Mouse (Mus musculus): ENCODE results near the gene Scgb1c1.

The Scgb1c1 gene

DNA sequence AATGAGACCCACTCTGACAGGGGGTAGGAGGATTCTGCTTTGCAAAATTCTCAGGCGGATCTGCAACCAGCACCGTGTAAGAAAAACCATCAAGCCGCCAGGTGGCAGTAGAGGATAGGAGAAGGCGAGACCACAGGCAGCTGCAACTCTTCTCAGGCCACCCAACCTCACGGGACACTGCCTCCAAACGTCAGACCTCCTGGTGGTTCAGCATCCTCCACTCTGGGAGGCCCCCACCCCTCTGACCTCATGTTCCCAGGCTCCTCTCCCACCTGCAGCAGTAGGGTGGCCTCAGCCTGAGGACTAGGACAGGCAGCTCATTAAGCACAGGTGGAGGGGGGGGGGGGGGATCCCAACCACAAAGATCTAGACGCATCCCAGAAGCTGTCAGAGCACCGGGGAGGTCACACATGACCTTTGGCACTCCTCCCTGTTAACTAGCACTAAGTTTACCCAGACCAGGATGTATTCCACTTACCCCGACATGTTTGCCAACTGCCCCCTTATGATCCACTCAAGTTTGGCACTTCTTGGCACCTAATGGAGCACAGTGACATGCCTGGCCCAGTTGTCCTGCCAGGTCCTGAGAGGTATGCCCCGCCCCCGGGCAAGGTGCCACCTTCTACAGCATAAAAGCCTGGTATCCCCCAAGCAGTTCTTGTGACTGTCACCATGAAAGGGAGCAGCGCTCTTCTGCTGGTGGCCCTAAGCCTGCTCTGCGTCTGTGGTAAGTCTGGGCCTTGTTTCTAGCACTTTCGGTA lies at the start of gene Scgb1c1:
TSS of gene Scgb1c1 (plus strand) at position 643 of the 761 bp plus-strand sequence.
- peak; percentile 88 for DNase-seq

GRCm38 (mm10) chr7:140797619-140798018 lies 47.7 kb upstream of the Scgb1c1 start:
- DNase-seq: no peak

- no peak for DNase-seq
Observed at GRCm38 (mm10) chr7:140798212-140798611, 47.1 kb upstream of the Scgb1c1 start.

DNA sequence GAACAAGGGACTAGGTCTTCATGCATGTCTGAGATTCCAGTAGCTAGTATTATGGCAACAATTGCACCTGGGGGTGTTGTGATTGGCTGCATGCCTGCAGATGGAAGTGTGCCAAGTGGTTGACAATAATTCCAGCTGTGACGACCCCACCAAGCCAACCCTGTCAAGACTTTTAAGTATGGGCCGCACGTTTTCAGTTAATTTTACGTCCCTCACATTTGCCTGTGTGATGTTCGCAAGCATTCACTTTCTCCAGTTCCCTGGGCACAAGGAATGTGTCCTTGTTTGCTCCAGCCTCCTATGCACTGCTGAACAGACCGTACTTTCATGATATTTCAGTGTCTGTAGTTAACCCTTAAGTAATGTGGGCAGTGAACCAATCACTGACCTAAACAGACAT lies 42.7 kb upstream of the Scgb1c1 start:
- peak; percentile 81 for DNase-seq

DNA sequence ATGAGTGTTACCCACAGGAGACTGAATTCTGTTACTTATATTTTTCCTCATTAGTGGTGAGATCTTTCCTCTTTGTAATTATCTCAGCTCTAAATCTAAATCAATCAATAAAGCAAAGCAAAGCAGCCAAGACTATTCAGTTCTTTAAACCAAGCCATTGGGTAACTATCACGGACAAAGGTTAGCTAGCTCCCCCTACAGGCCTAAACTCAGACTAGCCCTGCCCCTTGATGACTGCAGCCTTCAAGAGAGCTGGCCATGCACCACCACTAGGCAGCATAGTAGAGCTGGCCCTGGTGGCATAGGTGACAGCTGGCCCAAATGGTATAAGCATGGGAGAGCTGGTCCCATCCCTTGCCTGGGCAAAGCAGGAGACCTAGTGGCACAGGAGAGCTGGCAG lies 39.6 kb upstream of the Scgb1c1 start:
- peak; percentile 73 for DNase-seq

DNA sequence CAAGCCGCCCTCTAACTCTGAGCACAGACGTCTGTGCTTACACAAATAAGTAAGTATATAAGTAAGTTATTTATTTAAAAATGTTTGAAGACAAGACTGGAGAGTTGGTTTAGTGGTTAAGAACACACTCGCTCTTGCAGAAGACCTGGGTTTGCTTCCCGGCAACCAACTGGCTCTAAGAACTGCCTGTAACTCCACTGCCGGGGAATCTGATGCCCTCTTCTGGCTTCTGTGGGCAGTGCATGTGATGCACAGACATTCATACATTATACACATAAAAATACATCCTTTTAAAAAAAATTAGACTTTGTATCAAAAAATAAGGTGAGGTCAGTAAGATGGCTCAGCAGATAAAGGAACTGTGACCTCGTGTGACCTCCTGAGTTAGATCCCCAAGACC lies 34.9 kb upstream of the Scgb1c1 start:
- DNase-seq: no peak

DNA sequence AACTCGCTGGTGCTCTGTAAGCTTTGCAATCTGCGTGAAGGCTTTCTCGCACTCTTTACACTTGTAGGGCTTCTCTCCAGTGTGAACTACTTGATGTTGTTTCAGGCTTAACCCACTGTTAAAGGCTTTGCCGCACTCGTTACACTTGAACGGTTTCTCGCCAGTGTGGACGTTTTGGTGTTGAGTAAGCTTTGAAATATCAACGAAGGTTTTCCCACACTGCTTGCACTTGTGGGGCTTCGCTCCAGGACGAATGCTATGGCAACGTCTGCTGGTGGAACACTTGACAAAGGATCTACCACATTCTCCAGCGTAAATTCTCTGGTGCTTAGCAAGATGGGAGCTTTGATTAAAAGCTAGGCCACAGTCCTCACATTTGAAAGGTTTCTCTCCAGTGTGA lies 33.6 kb upstream of the Scgb1c1 start:
- DNase-seq: no peak

GRCm38 (mm10) chr7:140812850-140813249 lies 32.5 kb upstream of the Scgb1c1 start:
- DNase-seq: no peak

DNA sequence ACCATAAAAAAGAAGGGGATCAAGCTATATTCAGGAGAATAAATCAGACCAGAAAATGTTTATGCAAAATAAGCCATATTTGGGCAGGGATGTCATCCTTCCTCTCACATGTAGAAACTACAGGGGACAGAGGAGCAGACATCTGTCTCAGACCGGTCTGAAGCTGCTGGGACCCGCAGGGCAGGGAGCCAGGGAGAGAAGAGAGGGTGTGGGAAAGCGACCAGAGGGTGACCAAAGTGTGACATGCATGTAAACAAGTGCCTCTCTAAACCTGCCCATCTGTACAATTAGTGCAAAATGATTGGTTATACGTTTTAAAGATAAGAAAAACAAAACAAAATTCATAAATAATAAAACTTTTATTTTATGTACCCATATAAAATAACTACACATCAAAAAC lies 25.2 kb upstream of the Scgb1c1 start:
- no peak for DNase-seq

GRCm38 (mm10) chr7:140821305-140821652 lies 24.1 kb upstream of the Scgb1c1 start:
- DNase-seq: no peak

GRCm38 (mm10) chr7:140821653-140822329 lies 23.6 kb upstream of the Scgb1c1 start, which contains the start of gene Zfp941:
TSS of gene Zfp941 (minus strand) at chr7:140822178.
- DNase-seq: peak; percentile 45

DNA sequence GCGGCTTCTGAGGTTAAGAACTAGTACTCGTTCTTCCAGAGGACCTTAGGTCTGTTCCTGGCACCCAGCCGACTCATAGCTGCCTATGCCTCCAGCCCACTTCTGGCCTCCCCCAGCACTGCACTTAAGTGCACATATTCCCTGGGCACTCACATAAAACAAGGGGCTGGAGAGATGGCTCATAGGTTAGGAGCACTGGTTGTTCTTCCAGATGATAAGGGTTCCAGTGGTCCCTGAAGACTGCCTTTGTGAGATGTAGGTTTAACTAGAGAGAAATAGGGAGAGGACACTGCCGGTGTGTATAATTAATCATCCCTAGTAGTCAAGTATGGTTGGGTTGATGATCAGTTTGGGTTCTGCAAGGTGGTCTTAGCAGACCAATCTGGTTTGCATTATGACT lies 22.6 kb upstream of the Scgb1c1 start:
- DNase-seq: no peak

- DNase-seq: peak; percentile 77
Observed at GRCm38 (mm10) chr7:140828171-140828881, 17.0 kb upstream of the Scgb1c1 start.

DNA sequence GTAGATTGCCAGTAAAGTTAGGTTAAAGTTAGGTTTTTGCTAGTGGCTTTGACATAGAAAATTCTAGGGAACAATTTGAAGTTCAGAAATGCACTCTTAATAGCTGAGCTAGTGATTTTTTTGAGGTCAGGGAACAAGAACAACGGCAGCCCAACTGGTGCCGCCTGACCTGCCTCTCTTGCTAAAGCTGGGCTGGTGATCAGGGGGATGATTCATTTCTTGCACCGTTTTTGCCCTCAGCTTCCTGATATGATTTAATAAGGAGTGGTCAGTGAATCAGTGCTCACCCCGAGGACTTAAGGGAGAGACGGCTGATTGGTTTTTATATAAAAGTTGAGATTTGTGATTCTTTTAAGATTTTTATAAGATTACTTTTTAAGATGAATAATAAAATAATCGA lies 13.9 kb upstream of the Scgb1c1 start:
- no peak for DNase-seq

DNA sequence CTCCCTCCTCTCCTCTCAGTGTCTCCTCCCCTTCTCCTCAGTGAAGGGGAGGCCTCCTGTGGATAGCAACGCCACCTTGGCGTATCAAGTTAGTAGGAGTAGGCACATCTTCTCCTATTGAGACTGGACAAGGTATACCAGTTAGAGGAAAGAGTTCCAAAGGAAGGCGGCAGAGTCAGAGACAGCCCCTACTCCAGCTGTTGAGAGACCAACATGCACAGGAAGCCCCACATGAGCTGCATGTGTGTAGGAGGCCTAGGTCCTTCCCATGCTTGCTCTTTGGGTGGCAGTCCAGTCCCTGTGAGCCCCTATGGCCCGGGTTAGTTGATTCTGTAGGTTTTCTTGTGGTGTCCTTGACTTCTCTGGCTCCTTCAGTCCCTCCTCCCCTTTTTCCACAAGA lies 12.0 kb upstream of the Scgb1c1 start:
- DNase-seq: no peak

GRCm38 (mm10) chr7:140834968-140835757 lies 10.2 kb upstream of the Scgb1c1 start, which contains the start of gene Urah:
TSS of gene Urah (plus strand) at chr7:140835018.
- no peak for DNase-seq

- no peak for DNase-seq
Observed at GRCm38 (mm10) chr7:140835758-140836087, 9.6 kb upstream of the Scgb1c1 start.

- no peak for DNase-seq
Observed at GRCm38 (mm10) chr7:140836243-140837115, 8.9 kb upstream of the Scgb1c1 start.

DNA sequence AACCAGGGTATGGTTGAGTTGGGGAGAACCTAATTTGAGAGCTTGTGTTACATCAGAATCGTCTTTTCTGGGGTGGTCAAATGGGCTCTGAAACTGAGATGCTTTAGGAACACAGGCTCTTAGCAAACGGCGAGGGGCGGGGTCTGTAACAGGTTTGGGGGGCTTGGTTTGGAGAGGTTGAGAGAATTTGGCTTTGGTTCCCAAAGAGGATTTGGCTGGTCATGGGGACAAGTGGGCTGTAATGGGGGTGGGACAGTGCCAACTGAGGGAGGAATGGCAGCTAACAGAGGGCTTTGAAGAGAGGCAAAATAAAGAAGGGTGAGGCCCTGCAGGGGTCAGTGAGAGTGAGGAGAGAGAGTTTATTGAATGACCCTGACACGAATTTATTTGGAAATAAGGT lies 5.8 kb upstream of the Scgb1c1 start:
- DNase-seq: no peak

- no peak for DNase-seq
Observed at GRCm38 (mm10) chr7:140840750-140841735, 4.3 kb upstream of the Scgb1c1 start.

GRCm38 (mm10) chr7:140843806-140844205 lies 1.5 kb upstream of the Scgb1c1 start:
- DNase-seq: no peak

Measured in kidney, postnatal 14 days (tissue).